Mouse (Mus musculus): ENCODE data around the gene Ergic2. TPM values are rescaled to one million over a fixed set of nuclear protein-coding genes. Genes with fewer than 3 reads are reported as not detected.

Ergic2 gene
- polyA plus RNA-seq, 1 experiment = 11.8 TPM

GRCm38 (mm10) chr6:148255395-148256053 lies 43.4 kb upstream of the Ergic2 start:
- H3K27ac ChIP-seq (ENCODE audit: insufficient read depth, low read length) = no peak overlapping the region
- no peak for TF ChIP-seq POLR2A (IDR thresholded peaks at IDR 0.05; ENCODE audit: low read depth, low read length)
- TF ChIP-seq CTCF (IDR thresholded peaks at IDR 0.05; ENCODE audit: extremely low read depth, insufficient read depth, insufficient read length, insufficient replicate concordance) = no peak
- H3K36me3 ChIP-seq (ENCODE audit: control insufficient read depth, insufficient read depth, low read length) = no peaks in the 10 kb centered on the region
- no peaks in the 10 kb centered on the region; the same call in 1 of the 2 replicates for H3K4me1 ChIP-seq (ENCODE audit: control insufficient read depth, insufficient read depth, insufficient read length)
- 78% methylated on average over 1 of the region's 1 CpGs for WGBS
- H3K27me3 ChIP-seq (ENCODE audit: control insufficient read depth, insufficient read depth, low read length) = no peaks in the 10 kb centered on the region
- H3K4me3 ChIP-seq (ENCODE audit: extremely low read depth, insufficient read depth, insufficient read length) = no peak overlapping the region
- DNase-seq (ENCODE audit: low read depth in 1 of 2, low spot score in 2 of 2) = no peak

DNA sequence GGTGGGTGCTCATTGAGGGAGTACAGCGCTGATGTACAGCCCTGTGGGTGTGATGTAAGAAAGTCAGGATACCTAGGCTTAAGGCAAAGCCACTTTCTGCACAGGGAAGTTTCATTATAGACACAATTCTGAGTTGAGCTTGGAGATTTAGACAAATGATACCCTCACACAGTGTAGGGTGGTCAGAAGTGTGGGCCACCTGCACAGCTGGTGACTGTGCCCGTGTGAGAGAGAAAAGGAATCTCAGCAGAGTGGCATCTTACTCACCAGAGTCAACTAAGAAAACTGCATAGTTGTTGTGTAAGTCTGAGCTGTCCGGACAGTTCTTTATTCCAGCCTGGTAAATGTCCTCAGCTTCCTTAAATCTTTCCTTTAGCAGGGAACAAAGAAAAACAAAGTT lies 37.0 kb upstream of the Ergic2 start:
- Histone ChIP-seq H3K4me1 (ENCODE audit: control insufficient read depth, insufficient read depth, insufficient read length) (no peaks in the 10 kb centered on the region), H3K27me3 (ENCODE audit: control insufficient read depth, insufficient read depth, low read length) (no peaks in the 10 kb centered on the region), H3K27ac (ENCODE audit: insufficient read depth, low read length) (no peak overlapping the region), H3K4me3 (ENCODE audit: extremely low read depth, insufficient read depth, insufficient read length) (no peak overlapping the region), H3K36me3 (ENCODE audit: control insufficient read depth, insufficient read depth, low read length) (no peaks in the 10 kb centered on the region)
- no peak for DNase-seq (ENCODE audit: low read depth in 1 of 2, low spot score in 2 of 2)
- WGBS = 74% methylated on average over 3 of the region's 3 CpGs
- TF ChIP-seq CTCF (IDR thresholded peaks at IDR 0.05; ENCODE audit: extremely low read depth, insufficient read depth, insufficient read length, insufficient replicate concordance) (no peak), POLR2A (IDR thresholded peaks at IDR 0.05; ENCODE audit: low read depth, low read length) (no peak)

- no peak overlapping the region for H3K4me3 ChIP-seq (ENCODE audit: extremely low read depth, insufficient read depth, insufficient read length)
- H3K36me3 ChIP-seq (ENCODE audit: control insufficient read depth, insufficient read depth, low read length) = no peaks in the 10 kb centered on the region
- no peak overlapping the region for H3K27ac ChIP-seq (ENCODE audit: insufficient read depth, low read length)
- no peak for TF ChIP-seq CTCF (IDR thresholded peaks at IDR 0.05; ENCODE audit: extremely low read depth, insufficient read depth, insufficient read length, insufficient replicate concordance)
- no peak for TF ChIP-seq POLR2A (IDR thresholded peaks at IDR 0.05; ENCODE audit: low read depth, low read length)
- DNase-seq (ENCODE audit: low read depth in 1 of 2, low spot score in 2 of 2) = peak in 1 of 2 experiments; percentile 15
- no peaks in the 10 kb centered on the region for H3K27me3 ChIP-seq (ENCODE audit: control insufficient read depth, insufficient read depth, low read length)
- WGBS = 21% methylated on average over 2 of the region's 2 CpGs
- H3K4me1 ChIP-seq (ENCODE audit: control insufficient read depth, insufficient read depth, insufficient read length) = no peaks in the 10 kb centered on the region
Measured at GRCm38 (mm10) chr6:148248625-148249024, 36.5 kb upstream of the Ergic2 start.

GRCm38 (mm10) chr6:148246544-148246943 lies 34.4 kb upstream of the Ergic2 start:
- TF ChIP-seq POLR2A (IDR thresholded peaks at IDR 0.05; ENCODE audit: low read depth, low read length) (no peak), CTCF (IDR thresholded peaks at IDR 0.05; ENCODE audit: extremely low read depth, insufficient read depth, insufficient read length, insufficient replicate concordance) (no peak)
- H3K36me3 ChIP-seq (ENCODE audit: control insufficient read depth, insufficient read depth, low read length) = no peaks in the 10 kb centered on the region
- no peak for DNase-seq (ENCODE audit: low read depth in 1 of 2, low spot score in 2 of 2)
- no peaks in the 10 kb centered on the region for H3K4me1 ChIP-seq (ENCODE audit: control insufficient read depth, insufficient read depth, insufficient read length)
- WGBS = 86% methylated on average over 7 of the region's 7 CpGs
- no peaks in the 10 kb centered on the region for H3K27me3 ChIP-seq (ENCODE audit: control insufficient read depth, insufficient read depth, low read length)
- no peak overlapping the region for H3K27ac ChIP-seq (ENCODE audit: insufficient read depth, low read length)
- H3K4me3 ChIP-seq (ENCODE audit: extremely low read depth, insufficient read depth, insufficient read length) = no peak overlapping the region

DNA sequence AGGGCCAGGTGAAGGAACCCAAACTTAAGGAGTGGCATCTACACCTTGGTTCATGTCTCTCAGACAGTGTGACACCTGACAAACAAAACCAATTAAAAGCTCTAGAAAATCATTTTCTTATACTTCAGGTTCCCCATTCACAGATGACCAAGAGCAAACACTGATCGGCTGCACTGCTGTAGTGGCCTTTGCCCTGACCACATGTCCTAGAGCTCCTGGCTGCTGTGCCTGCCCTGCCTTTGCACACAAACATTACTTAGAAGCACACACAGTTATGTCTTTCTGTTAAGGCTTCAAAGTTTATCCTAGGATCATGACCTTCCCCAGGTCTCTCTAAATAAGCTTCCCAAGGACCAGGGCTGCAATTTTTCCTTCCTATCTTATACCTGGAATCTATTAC lies 32.7 kb upstream of the Ergic2 start:
- H3K36me3 ChIP-seq (ENCODE audit: control insufficient read depth, insufficient read depth, low read length) = no peaks in the 10 kb centered on the region
- 94% methylated on average over 1 of the region's 1 CpGs for WGBS
- no peaks in the 10 kb centered on the region for H3K4me1 ChIP-seq (ENCODE audit: control insufficient read depth, insufficient read depth, insufficient read length)
- no peak overlapping the region for H3K4me3 ChIP-seq (ENCODE audit: extremely low read depth, insufficient read depth, insufficient read length)
- TF ChIP-seq CTCF (IDR thresholded peaks at IDR 0.05; ENCODE audit: extremely low read depth, insufficient read depth, insufficient read length, insufficient replicate concordance) = no peak
- no peak for TF ChIP-seq POLR2A (IDR thresholded peaks at IDR 0.05; ENCODE audit: low read depth, low read length)
- no peaks in the 10 kb centered on the region for H3K27me3 ChIP-seq (ENCODE audit: control insufficient read depth, insufficient read depth, low read length)
- DNase-seq (ENCODE audit: low read depth in 1 of 2, low spot score in 2 of 2) = no peak
- no peak overlapping the region for H3K27ac ChIP-seq (ENCODE audit: insufficient read depth, low read length)

DNA sequence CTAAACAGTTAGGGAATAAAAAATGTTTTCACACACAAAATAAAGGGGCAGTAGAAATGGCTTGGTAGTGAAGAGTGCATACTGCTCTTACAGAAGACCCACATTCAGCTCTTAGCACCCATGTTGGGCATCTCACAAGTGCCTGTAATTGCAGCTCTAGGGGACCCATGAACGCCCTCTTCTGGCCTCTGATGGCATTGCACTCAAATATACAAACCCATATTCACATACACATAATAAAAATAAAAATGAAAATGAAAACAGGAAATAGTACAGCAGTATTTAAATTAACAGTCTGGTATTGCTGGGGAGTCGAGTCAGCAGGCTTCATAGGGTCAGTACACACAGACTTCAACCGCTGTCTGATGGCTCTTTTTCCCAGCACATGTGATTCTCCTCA lies 30.1 kb upstream of the Ergic2 start:
- no peak overlapping the region for H3K27ac ChIP-seq (ENCODE audit: insufficient read depth, low read length)
- no peaks in the 10 kb centered on the region for H3K4me1 ChIP-seq (ENCODE audit: control insufficient read depth, insufficient read depth, insufficient read length)
- WGBS = 55% methylated on average over 3 of the region's 3 CpGs
- H3K4me3 ChIP-seq (ENCODE audit: extremely low read depth, insufficient read depth, insufficient read length) = no peak overlapping the region
- H3K36me3 ChIP-seq (ENCODE audit: control insufficient read depth, insufficient read depth, low read length) = no peaks in the 10 kb centered on the region
- no peak for TF ChIP-seq CTCF (IDR thresholded peaks at IDR 0.05; ENCODE audit: extremely low read depth, insufficient read depth, insufficient read length, insufficient replicate concordance)
- no peak for TF ChIP-seq POLR2A (IDR thresholded peaks at IDR 0.05; ENCODE audit: low read depth, low read length)
- DNase-seq (ENCODE audit: low read depth in 1 of 2, low spot score in 2 of 2) = no peak
- no peaks in the 10 kb centered on the region for H3K27me3 ChIP-seq (ENCODE audit: control insufficient read depth, insufficient read depth, low read length)

- Histone ChIP-seq H3K27ac (ENCODE audit: insufficient read depth, low read length) (no peak overlapping the region), H3K27me3 (ENCODE audit: control insufficient read depth, insufficient read depth, low read length) (no peaks in the 10 kb centered on the region), H3K4me1 (ENCODE audit: control insufficient read depth, insufficient read depth, insufficient read length) (no peaks in the 10 kb centered on the region), H3K36me3 (ENCODE audit: control insufficient read depth, insufficient read depth, low read length) (no peaks in the 10 kb centered on the region), H3K4me3 (ENCODE audit: extremely low read depth, insufficient read depth, insufficient read length) (no peak overlapping the region)
- no peak for DNase-seq (ENCODE audit: low read depth in 1 of 2, low spot score in 2 of 2)
- WGBS = 93% methylated on average over 5 of the region's 5 CpGs
- TF ChIP-seq POLR2A (IDR thresholded peaks at IDR 0.05; ENCODE audit: low read depth, low read length) (no peak), CTCF (IDR thresholded peaks at IDR 0.05; ENCODE audit: extremely low read depth, insufficient read depth, insufficient read length, insufficient replicate concordance) (no peak)
Measured at GRCm38 (mm10) chr6:148241685-148242084, 29.5 kb upstream of the Ergic2 start.
